Mouse (Mus musculus): ENCODE measurements around the gene Rassf10.

- TF ChIP-seq CTCF (IDR thresholded peaks at IDR 0.05; ENCODE audit: extremely low read depth, insufficient read depth, insufficient read length, insufficient replicate concordance): no peak
- no peak for TF ChIP-seq POLR2A (IDR thresholded peaks at IDR 0.05; ENCODE audit: low read depth, low read length)
Observed at GRCm38 (mm10) chr7:112956961-112957360, 3.2 kb downstream of the Rassf10 start.
